Mouse (Mus musculus) heart, postnatal 36 days (tissue): Measurements from ENCODE around the gene Hacd3. TPM values are rescaled to one million over a fixed set of nuclear protein-coding genes. Genes with fewer than 3 reads are reported as not detected.
"Not testable (repeated sequence)": the region's sequence is repeated elsewhere in the genome, so short reads cannot be mapped to it uniquely, and the experiment has no call there.

Experiments used
- DNase-seq, 2 experiments: peaks; one replicate each; pipeline ENCODE4 v3.0.0; 2021 to 2022
- intact Hi-C: fragments of 180-260 bp; cut with DNase I; formaldehyde crosslinking; loops from one replicate; pipeline ENCODE4 v1.15.1; 2025
- total RNA-seq, 2 experiments: library from RNA; stranded (reverse); gene quantifications; 2 replicates each; pipeline ENCODE4 v1.2.3; 2021

Hacd3 gene
- total RNA-seq, 2 experiments from 2014 or later, result 17.3 to 18.6 TPM

- intact Hi-C loops, result no loop called here
- DNase-seq, result no peak
Measured at GRCm38 (mm10) chr9:65017896-65018295, 3.6 kb downstream of the Hacd3 start.

- intact Hi-C loops, result no loop called here
- DNase-seq, result no peak
Measured at GRCm38 (mm10) chr9:65016978-65017827, 4.3 kb downstream of the Hacd3 start.

- no peak for DNase-seq
Measured at GRCm38 (mm10) chr9:65016241-65016977, 5.1 kb downstream of the Hacd3 start.

GRCm38 (mm10) chr9:65015461-65016222 is 5.9 kb downstream of the Hacd3 start:
- intact Hi-C loops, result no loop called here
- DNase-seq, result no peak

More at GRCm38 (mm10) chr9:65016241-65016977, 5.1 kb downstream of the Hacd3 start:
- intact Hi-C loops, result no loop called here

- peak in 1 of 2 experiments; percentile 27 for DNase-seq
- intact Hi-C loops, result no loop called here
Measured at GRCm38 (mm10) chr9:65011304-65011703, 10.2 kb downstream of the Hacd3 start.

GRCm38 (mm10) chr9:65010632-65011031 is 10.9 kb downstream of the Hacd3 start:
- no peak for DNase-seq
- intact Hi-C loops, result no loop called here

GRCm38 (mm10) chr9:65005737-65006136 is 15.8 kb downstream of the Hacd3 start:
- intact Hi-C loops, result no loop called here
- DNase-seq, result no peak

GRCm38 (mm10) chr9:65001481-65001880 is 20.0 kb downstream of the Hacd3 start:
- no peak for DNase-seq
- intact Hi-C loops, result no loop called here

GRCm38 (mm10) chr9:64995464-64995863 is 26.0 kb downstream of the Hacd3 start:
- intact Hi-C loops, result not testable (repeated sequence)

GRCm38 (mm10) chr9:64990291-64990690 is 31.2 kb downstream of the Hacd3 start:
- intact Hi-C loops, result no loop called here
- DNase-seq, result no peak

More at GRCm38 (mm10) chr9:64995464-64995863, 26.0 kb downstream of the Hacd3 start:
- not testable (repeated sequence) for DNase-seq

GRCm38 (mm10) chr9:64988443-64988842 is 33.0 kb downstream of the Hacd3 start:
- no peak for DNase-seq
- intact Hi-C loops, result no loop called here

- DNase-seq, result no peak
- intact Hi-C loops, result no loop called here
Measured at GRCm38 (mm10) chr9:64987651-64988050, 33.8 kb downstream of the Hacd3 start.

GRCm38 (mm10) chr9:64985807-64986206 is 35.7 kb downstream of the Hacd3 start:
- intact Hi-C loops, result no loop called here
- no peak for DNase-seq

GRCm38 (mm10) chr9:64985037-64985794 is 36.3 kb downstream of the Hacd3 start:
- intact Hi-C loops, result no loop called here
- DNase-seq, result no peak

GRCm38 (mm10) chr9:64981904-64982303 is 39.6 kb downstream of the Hacd3 start:
- intact Hi-C loops, result no loop called here

GRCm38 (mm10) chr9:64980548-64980947 is 40.9 kb downstream of the Hacd3 start:
- intact Hi-C loops, result no loop called here
- DNase-seq, result no peak

More at GRCm38 (mm10) chr9:64981904-64982303, 39.6 kb downstream of the Hacd3 start:
- no peak for DNase-seq

- no peak for DNase-seq
- intact Hi-C loops, result loop anchor here (2.0 kb wide), 2 partner anchors 182 to 620 kb away; partner anchors contain the start of gene Dis3l
Measured at GRCm38 (mm10) chr9:64960978-64961320, 60.5 kb downstream of the Hacd3 start.

GRCm38 (mm10) chr9:64960117-64960977 is 61.1 kb downstream of the Hacd3 start, which contains the start of gene Ints14:
Gene Ints14, plus strand, starts transcription at chr9:64960905.
- intact Hi-C loops, result loop anchor here (2.0 kb wide), 2 partner anchors 182 to 620 kb away; partner anchors contain the start of gene Dis3l
- peak; percentile 98 for DNase-seq

GRCm38 (mm10) chr9:64957276-64957675 is 64.2 kb downstream of the Hacd3 start:
- no peak for DNase-seq
- intact Hi-C loops, result no loop called here
